Mouse (Mus musculus) lung, embryonic 16.5 days (tissue): ENCODE results near the gene Snx4. TPM values are rescaled to one million over a fixed set of nuclear protein-coding genes. Genes with fewer than 3 reads are reported as not detected.

Experiments used
- ATAC-seq: fragments of 200-750 bp; cut with Nextera tagmentation; 2 replicates; pipeline ENCODE4 v1.8.0; 2017; ENCODE audit warnings: low read depth, mild to moderate bottlenecking, moderate library complexity
- H3K27ac ChIP-seq: fragments of 300-500 bp; sonication (generic); 2 replicates; pipeline ENCODE4 v1.5.1; 2014; ENCODE audit warnings: mild to moderate bottlenecking, control low read depth, low read length
- H3K27me3 ChIP-seq: fragments of 300-500 bp; sonication (generic); 2 replicates; pipeline ENCODE4 v1.6.1; 2014; ENCODE audit warnings: low read depth, low read length, mixed read lengths; ENCODE audit not compliant: control insufficient read depth, insufficient read depth
- H3K36me3 ChIP-seq: fragments of 300-500 bp; sonication (generic); 2 replicates; pipeline ENCODE4 v1.6.1; 2014; ENCODE audit warnings: low read length; ENCODE audit not compliant: control insufficient read depth, insufficient read depth
- H3K4me1 ChIP-seq: fragments of 300-500 bp; sonication (generic); replicated peaks from 2 replicates; pipeline ENCODE4 v1.6.1; 2014; ENCODE audit warnings: low read length, mixed read lengths; ENCODE audit not compliant: control insufficient read depth, insufficient read depth
- H3K4me2 ChIP-seq: fragments of 300-500 bp; sonication (generic); 2 replicates; pipeline ENCODE4 v1.6.1; 2014; ENCODE audit warnings: low read depth, low read length, control low read depth
- H3K4me3 ChIP-seq: fragments of 300-500 bp; sonication (generic); 2 replicates; pipeline ENCODE4 v1.5.1; 2014; ENCODE audit warnings: mild to moderate bottlenecking, low read length, control low read depth
- H3K9ac ChIP-seq: fragments of 300-500 bp; sonication (generic); 2 replicates; pipeline ENCODE4 v1.6.1; 2014; ENCODE audit warnings: low read length, control low read depth
- H3K9me3 ChIP-seq: fragments of 300-500 bp; sonication (generic); 2 replicates; pipeline ENCODE4 v1.6.1; 2016; ENCODE audit warnings: low read length; ENCODE audit not compliant: control insufficient read depth
- WGBS: fragments of 180-500 bp; shearing (Covaris S2); extraction: QIAGEN DNeasy Blood & Tissue Kit; methylation state at CpG from one replicate; pipeline ENCODE4 v1.1.7; 2014; 5-methylcytosine and 5-hydroxymethylcytosine counted together
- polyA plus RNA-seq: library from polyadenylated mRNA; unstranded; fragments of >200 nt; fragmentation: Nextera tagmentation; extraction: Ambion mirVana; gene quantifications from 2 replicates; pipeline ENCODE4 v1.2.1, GENCODE M21; 2015

Gene Snx4
- polyA plus RNA-seq, 1 experiment from 2014 or later = 127 TPM

DNA sequence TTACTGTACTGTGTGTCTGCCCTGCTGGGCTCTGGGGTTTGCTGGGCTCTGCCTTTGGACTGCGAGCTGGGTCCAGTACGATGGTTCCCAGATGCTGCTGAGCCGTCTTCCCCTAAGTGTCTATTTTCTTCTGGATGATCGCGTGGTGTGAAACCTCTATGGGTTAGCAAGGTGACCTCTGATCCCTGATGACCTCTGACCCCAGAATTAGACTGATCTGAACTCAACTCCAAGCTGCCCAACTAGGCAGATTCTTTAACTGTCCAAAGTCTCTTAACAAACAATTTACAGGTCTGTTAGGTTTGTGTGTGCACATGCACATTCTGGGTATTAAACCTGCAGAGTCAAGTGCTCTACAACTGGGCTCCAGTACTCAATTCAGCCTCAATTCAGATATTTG lies 91.9 kb downstream of the Snx4 start:
- no peaks in the 10 kb centered on the region for H3K9me3 ChIP-seq
- ATAC-seq = peak; percentile 30; the same call in 1 of the 2 replicates
- H3K27me3 ChIP-seq = no peaks in the 10 kb centered on the region
- no peak overlapping the region for H3K9ac ChIP-seq
- no peak overlapping the region for H3K27ac ChIP-seq
- no peak overlapping the region for H3K4me2 ChIP-seq
- WGBS = 69% methylated on average over 5 of the region's 5 CpGs
- H3K4me1 ChIP-seq = peaks cover 8% of the 10 kb centered on the region
- no peaks in the 10 kb centered on the region for H3K36me3 ChIP-seq
- no peak overlapping the region for H3K4me3 ChIP-seq

DNA sequence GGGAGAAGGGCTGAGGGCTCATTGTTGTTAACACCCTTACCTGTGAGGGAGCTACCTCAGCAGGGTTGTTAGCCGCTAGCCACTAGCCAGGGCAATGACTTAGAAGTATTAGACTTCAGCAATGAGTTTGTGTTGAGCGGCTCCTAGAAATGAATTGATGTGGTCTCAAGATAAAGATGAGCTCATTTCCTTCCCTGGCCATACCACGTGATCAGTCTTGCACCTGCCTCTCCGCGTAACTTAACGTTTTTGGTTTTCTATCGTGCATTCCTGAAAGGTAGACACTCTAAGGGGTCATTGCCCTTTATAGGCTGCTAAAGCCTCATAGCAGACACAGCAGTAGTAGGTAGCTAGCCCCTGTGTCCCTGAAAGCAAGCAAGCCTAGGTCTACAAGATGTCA lies 92.4 kb downstream of the Snx4 start:
- no peak overlapping the region for H3K4me2 ChIP-seq
- no peak overlapping the region for H3K9ac ChIP-seq
- peaks cover 8% of the 10 kb centered on the region for H3K4me1 ChIP-seq
- WGBS = 70% methylated on average over 7 of the region's 7 CpGs
- H3K36me3 ChIP-seq = no peaks in the 10 kb centered on the region
- H3K9me3 ChIP-seq = no peaks in the 10 kb centered on the region
- H3K27me3 ChIP-seq = no peaks in the 10 kb centered on the region
- H3K4me3 ChIP-seq = no peak overlapping the region
- no peak for ATAC-seq
- H3K27ac ChIP-seq = no peak overlapping the region

DNA sequence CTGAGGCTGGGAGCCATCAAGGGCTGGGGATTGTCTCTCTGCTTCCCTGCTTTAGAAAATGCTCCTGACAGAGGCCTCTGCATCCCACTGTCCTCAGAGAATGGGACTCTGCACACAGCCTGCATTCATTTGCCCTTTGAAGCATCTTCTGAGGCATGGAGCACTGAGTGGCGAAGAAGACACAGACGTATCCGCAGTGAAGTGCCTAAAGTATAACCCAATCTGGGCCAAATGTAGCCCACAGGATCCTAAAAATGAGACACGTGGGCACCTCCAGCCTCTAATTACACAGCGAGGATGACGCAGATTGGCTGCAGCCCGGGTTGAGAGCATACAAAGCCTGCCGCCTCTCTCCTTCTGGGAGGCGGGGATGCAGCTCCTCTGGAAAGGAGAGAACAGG lies 93.1 kb downstream of the Snx4 start:
- no peak overlapping the region for H3K27ac ChIP-seq
- H3K36me3 ChIP-seq = no peaks in the 10 kb centered on the region
- no peak overlapping the region for H3K4me3 ChIP-seq
- peaks cover 8% of the 10 kb centered on the region for H3K4me1 ChIP-seq
- no peak overlapping the region for H3K9ac ChIP-seq
- H3K9me3 ChIP-seq = no peaks in the 10 kb centered on the region
- 53% methylated on average over 9 of the region's 9 CpGs for WGBS
- H3K27me3 ChIP-seq = no peaks in the 10 kb centered on the region
- ATAC-seq = no peak
- H3K4me2 ChIP-seq = no peak overlapping the region

DNA sequence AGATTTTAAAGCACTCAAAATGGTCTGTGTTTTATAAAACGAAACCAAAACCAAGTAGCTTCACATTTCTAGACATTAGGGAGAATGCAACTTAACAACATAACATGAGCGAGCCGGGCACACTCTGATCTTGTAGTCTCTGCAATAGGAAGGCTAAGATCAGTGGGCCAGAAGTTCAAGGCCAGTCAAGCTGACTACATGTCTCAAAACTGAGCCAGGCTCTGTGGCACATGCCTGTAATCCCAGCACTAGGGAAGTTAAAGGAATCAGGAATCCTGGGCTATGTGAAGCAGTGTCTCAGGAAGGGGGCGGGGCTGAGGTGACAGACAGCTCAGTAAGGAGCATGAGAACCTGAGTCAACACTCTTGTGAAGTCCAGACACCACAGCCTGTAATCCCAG lies 93.6 kb downstream of the Snx4 start:
- WGBS = 66% methylated on average over 4 of the region's 4 CpGs
- Histone ChIP-seq H3K4me2 (no peak overlapping the region), H3K36me3 (no peaks in the 10 kb centered on the region), H3K27ac (no peak overlapping the region), H3K4me1 (peaks cover 8% of the 10 kb centered on the region), H3K27me3 (no peaks in the 10 kb centered on the region), H3K9ac (no peak overlapping the region), H3K9me3 (no peaks in the 10 kb centered on the region), H3K4me3 (no peak overlapping the region)
- no peak for ATAC-seq

DNA sequence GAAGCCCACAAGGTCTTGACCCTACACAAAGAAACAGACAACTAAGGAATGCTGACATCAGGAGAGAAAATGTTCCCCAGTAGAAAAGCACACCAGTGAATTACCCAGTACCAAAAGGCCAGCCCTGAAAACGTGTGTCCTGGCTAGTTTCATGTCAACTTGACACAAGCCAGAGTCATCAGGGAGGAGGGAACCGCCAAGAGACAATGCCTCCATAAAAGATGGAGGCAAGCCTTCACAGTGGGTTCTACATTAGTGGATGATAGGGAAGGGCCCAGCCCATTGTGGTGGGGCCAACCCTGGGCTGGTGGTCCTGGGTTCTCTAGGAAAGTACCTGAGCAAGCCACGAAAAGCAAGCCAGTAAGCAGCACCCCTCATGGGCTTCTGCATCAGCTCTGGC lies 95.1 kb downstream of the Snx4 start:
- no peak overlapping the region for H3K4me3 ChIP-seq
- H3K4me2 ChIP-seq = no peak overlapping the region
- no peak overlapping the region for H3K27ac ChIP-seq
- H3K9me3 ChIP-seq = no peaks in the 10 kb centered on the region
- whole genome bisulfite sequencing = 54% methylated on average over 3 of the region's 3 CpGs
- no peaks in the 10 kb centered on the region for H3K36me3 ChIP-seq
- H3K27me3 ChIP-seq = no peaks in the 10 kb centered on the region
- no peak overlapping the region for H3K9ac ChIP-seq
- peaks cover 8% of the 10 kb centered on the region for H3K4me1 ChIP-seq
- no peak for ATAC-seq

DNA sequence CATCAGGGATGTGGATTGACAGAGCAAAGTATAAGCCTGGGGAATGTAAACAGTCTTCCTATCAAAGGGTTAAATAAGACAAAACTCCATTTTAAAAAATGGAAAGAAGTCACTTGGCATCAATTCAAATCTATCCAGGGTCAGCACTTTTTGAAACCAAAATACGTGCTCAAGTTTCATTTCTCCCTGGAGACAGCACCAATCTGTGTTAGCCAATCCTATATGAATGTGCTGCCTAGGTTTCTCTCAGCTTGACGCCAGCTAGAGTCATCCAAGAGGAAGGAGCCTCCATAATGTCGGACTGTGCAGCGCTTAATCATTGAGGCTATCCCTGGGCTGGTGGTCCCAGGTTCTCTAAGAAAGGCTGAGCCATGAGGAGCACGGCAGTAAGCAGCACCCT lies 95.9 kb downstream of the Snx4 start:
- no peaks in the 10 kb centered on the region for H3K36me3 ChIP-seq
- H3K4me2 ChIP-seq = no peak overlapping the region
- ATAC-seq = peak; percentile 36; the same call in 1 of the 2 replicates
- WGBS = 37% methylated on average over 5 of the region's 5 CpGs
- H3K27me3 ChIP-seq = no peaks in the 10 kb centered on the region
- peaks cover 8% of the 10 kb centered on the region for H3K4me1 ChIP-seq
- no peaks in the 10 kb centered on the region for H3K9me3 ChIP-seq
- H3K27ac ChIP-seq = no peak overlapping the region
- H3K9ac ChIP-seq = no peak overlapping the region
- no peak overlapping the region for H3K4me3 ChIP-seq

Other genes starting within 250 kb of the Snx4 start
- gene Iqcg, start 195.2 kb upstream of the Snx4 start, polyA plus RNA-seq = 6.4 and 7.2 TPM in 2 replicates
- gene Rpl35a, start 195.0 kb upstream of the Snx4 start, polyA plus RNA-seq = 895 and 1,004 TPM in 2 replicates
- 2.7 and 4.0 TPM in 2 replicates for gene Lmln, start 188.9 kb upstream of the Snx4 start, polyA plus RNA-seq
- gene Osbpl11, start 66.4 kb upstream of the Snx4 start, polyA plus RNA-seq = 14.8 and 14.9 TPM in 2 replicates
- 52.5 and 57.2 TPM in 2 replicates for gene Zfp148, start 129.4 kb downstream of the Snx4 start, polyA plus RNA-seq